Mouse (Mus musculus): Measurements from ENCODE around the gene Ccdc88c. TPM values are rescaled to one million over a fixed set of nuclear protein-coding genes. Genes with fewer than 3 reads are reported as not detected.

Gene Ccdc88c
- polyA plus RNA-seq, 1 experiment from 2014 or later, result 22.6 TPM

- no peak for DNase-seq (ENCODE audit: extremely low spot score, low spot score)
- 70% methylated on average over 7 of the region's 7 CpGs for WGBS
- Histone ChIP-seq H3K27ac (peak overlapping the region; percentile 59), H3K4me1 (peaks cover 69% of the 10 kb centered on the region), H3K27me3 (ENCODE audit: poor library complexity, severe bottlenecking) (no peaks in the 10 kb centered on the region), H3K9me3 (no peaks in the 10 kb centered on the region; the same call in 1 of the 2 replicates), H3K4me3 (peak overlapping the region; percentile 89; the same call in 1 of the 2 replicates), H3K36me3 (replicated peaks) (peaks cover 59% of the 10 kb centered on the region)
These were observed 3.5 kb downstream of the Ccdc88c start for GRCm38 (mm10) chr12:101025379-101025778.

DNA sequence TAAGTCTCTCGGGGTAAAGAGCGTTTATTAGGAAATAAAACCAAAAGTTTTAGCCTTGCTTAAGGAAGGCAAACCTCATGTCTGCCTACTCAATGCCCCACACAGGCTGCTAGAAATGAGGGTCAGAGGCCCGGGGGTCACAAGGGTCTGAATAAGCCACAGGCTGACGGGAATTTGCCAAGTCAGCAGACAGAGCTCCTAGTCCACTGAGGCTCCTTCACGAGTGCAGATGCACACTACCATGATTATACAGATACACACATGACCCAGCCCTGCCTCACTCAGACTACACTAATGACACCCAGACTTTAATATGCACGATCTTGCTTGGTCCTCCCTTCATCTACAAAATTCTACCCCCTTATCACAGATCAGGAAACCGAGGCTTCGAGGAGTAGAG, 4.0 kb downstream of the Ccdc88c start:
- Histone ChIP-seq H3K27me3 (ENCODE audit: poor library complexity, severe bottlenecking) (no peaks in the 10 kb centered on the region), H3K36me3 (replicated peaks) (peaks cover 64% of the 10 kb centered on the region), H3K4me3 (peak overlapping the region; percentile 89; the same call in 1 of the 2 replicates), H3K27ac (peak overlapping the region; percentile 59; the same call in 1 of the 2 replicates), H3K4me1 (peaks cover 69% of the 10 kb centered on the region), H3K9me3 (peaks cover 3% of the 10 kb centered on the region; the same call in 1 of the 2 replicates)
- DNase-seq (ENCODE audit: extremely low spot score, low spot score), result no peak
- 77% methylated on average over 8 of the region's 8 CpGs for WGBS

DNA sequence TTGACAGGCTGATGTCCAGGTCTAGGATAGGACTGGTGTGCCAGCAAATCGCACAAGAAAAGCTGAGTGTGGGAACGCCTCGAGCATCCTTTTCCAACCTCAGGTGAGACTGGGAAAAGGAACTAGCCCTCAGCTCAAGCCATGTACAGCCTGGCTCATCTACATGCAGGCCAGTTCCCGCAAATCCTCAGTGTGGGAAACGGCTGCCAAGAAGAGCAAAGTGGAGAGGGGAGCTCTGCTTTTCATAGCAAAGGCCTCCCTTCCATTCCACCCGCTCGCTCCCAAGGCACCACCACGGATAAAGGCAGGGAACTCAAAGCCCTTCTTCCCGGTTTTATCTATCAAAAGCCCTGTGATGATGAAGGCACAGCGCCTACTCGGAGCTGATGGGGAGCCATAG, 5.7 kb downstream of the Ccdc88c start:
- peaks cover 72% of the 10 kb centered on the region for H3K36me3 ChIP-seq (replicated peaks)
- DNase-seq (ENCODE audit: extremely low spot score, low spot score), result no peak
- H3K27ac ChIP-seq, result 0 out of 2 replicates have a peak overlapping the region, but pooled peaks have one; percentile 25
- no peak overlapping the region for H3K4me3 ChIP-seq
- H3K4me1 ChIP-seq, result peaks cover 82% of the 10 kb centered on the region
- WGBS, result 90% methylated on average over 11 of the region's 11 CpGs
- no peaks in the 10 kb centered on the region for H3K27me3 ChIP-seq (ENCODE audit: poor library complexity, severe bottlenecking)
- H3K9me3 ChIP-seq, result peaks cover 6% of the 10 kb centered on the region; the same call in 1 of the 2 replicates

- DNase-seq (ENCODE audit: extremely low spot score, low spot score), result no peak
- H3K36me3 ChIP-seq (replicated peaks), result peaks cover 72% of the 10 kb centered on the region
- WGBS, result 92% methylated on average over 8 of the region's 8 CpGs
- H3K9me3 ChIP-seq, result peaks cover 6% of the 10 kb centered on the region; the same call in 1 of the 2 replicates
- H3K27ac ChIP-seq, result no peak overlapping the region
- no peak overlapping the region for H3K4me3 ChIP-seq
- H3K27me3 ChIP-seq (ENCODE audit: poor library complexity, severe bottlenecking), result no peaks in the 10 kb centered on the region
- H3K4me1 ChIP-seq, result peaks cover 82% of the 10 kb centered on the region
These were observed 6.5 kb downstream of the Ccdc88c start for GRCm38 (mm10) chr12:101022353-101022752.

GRCm38 (mm10) chr12:101021484-101022226, 7.2 kb downstream of the Ccdc88c start:
- peaks cover 6% of the 10 kb centered on the region; the same call in 1 of the 2 replicates for H3K9me3 ChIP-seq
- H3K36me3 ChIP-seq (replicated peaks), result peaks cover 78% of the 10 kb centered on the region
- no peaks in the 10 kb centered on the region for H3K27me3 ChIP-seq (ENCODE audit: poor library complexity, severe bottlenecking)
- DNase-seq (ENCODE audit: extremely low spot score, low spot score), result no peak
- peaks cover 82% of the 10 kb centered on the region for H3K4me1 ChIP-seq
- 70% methylated on average over 9 of the region's 9 CpGs for WGBS
- no peak overlapping the region for H3K4me3 ChIP-seq
- 0 out of 2 replicates have a peak overlapping the region, but pooled peaks have one; percentile 12 for H3K27ac ChIP-seq

DNA sequence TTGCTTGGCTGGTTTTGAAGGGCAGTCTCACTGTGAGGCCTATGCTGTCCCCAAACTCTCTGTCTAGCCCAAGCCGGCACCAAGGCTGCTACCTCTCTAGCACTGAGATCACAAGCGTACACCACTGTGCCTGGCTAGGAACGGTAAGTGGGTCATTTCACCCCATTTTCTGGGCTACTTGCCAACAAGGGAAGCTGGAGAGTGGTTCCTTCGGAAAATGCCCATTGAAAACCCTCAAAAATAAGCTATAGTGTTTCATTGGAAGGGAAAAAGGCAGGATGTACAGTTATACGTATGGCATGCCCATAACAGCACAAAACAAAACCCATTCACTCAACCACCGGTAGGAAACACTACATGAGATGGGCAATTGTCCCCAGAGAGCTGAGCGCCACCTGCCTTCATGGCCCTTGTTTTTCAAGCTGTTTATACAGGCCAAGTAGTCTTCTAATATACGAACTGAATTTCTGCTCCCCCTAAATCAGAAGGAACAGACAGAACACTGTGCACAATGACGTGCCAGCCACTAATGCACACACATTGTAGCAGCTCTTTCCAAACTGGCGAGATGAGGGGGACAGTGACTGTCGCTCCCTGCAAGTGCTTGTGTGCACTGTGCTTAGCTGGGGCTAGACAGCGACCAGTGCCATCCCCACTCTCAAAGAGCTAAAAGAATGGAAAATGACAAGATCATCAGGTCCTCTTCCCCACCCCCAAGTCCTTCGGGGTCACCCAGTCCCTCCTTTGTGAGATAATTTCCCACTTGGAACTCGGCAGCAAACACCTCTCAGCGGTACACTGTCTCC, 8.4 kb downstream of the Ccdc88c start:
- Histone ChIP-seq H3K4me1 (peaks cover 82% of the 10 kb centered on the region), H3K9me3 (peaks cover 6% of the 10 kb centered on the region; the same call in 1 of the 2 replicates), H3K27me3 (ENCODE audit: poor library complexity, severe bottlenecking) (no peaks in the 10 kb centered on the region), H3K27ac (no peak overlapping the region), H3K4me3 (no peak overlapping the region), H3K36me3 (replicated peaks) (peaks cover 72% of the 10 kb centered on the region)
- DNase-seq (ENCODE audit: extremely low spot score, low spot score), result no peak
- 90% methylated on average over 15 of the region's 15 CpGs for WGBS

DNA sequence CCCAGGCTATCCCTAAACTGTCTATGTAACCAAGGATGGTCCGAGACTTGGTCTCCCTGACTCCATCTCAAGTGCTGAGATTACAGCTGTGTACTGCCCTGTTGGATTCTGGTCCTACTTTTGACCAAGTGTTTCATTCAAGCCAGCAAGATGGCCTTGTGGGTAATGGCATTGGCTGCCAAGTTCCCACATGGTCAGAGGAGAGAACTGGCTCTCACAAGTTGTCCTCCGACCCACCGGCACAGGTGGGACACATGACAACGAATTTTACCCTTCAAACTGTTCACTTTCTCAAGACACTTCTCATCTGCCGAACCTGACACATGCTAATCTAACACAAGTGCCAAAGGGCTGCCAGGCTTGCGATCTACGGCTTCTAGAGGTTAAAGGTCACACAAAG, 9.4 kb downstream of the Ccdc88c start:
- H3K4me1 ChIP-seq, result peaks cover 82% of the 10 kb centered on the region
- H3K4me3 ChIP-seq, result no peak overlapping the region
- H3K27me3 ChIP-seq (ENCODE audit: poor library complexity, severe bottlenecking), result no peaks in the 10 kb centered on the region
- H3K27ac ChIP-seq, result 0 out of 2 replicates have a peak overlapping the region, but pooled peaks have one; percentile 72
- peaks cover 64% of the 10 kb centered on the region for H3K36me3 ChIP-seq (replicated peaks)
- peaks cover 6% of the 10 kb centered on the region; the same call in 1 of the 2 replicates for H3K9me3 ChIP-seq
- DNase-seq (ENCODE audit: extremely low spot score, low spot score), result no peak
- 89% methylated on average over 7 of the region's 7 CpGs for WGBS

DNA sequence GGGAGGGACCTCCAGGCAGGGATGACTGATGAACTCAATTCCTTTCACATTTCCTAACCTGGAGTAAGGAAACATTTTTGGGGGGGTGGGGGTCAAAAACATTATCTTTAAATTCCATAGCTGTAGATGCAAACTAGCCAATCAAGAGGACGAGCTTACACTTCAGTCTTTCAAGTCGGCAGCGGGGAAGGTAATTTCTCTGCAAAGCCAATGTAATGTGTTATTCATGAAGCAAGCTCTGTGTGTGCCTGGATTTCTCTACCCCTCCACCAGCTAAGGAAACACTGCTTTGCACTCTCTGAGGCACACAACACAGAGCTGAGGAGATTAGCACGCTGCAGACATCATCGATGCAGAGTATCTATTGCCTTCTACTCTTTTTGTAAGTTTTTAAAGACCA, 9.8 kb downstream of the Ccdc88c start:
- H3K9me3 ChIP-seq, result peaks cover 6% of the 10 kb centered on the region; the same call in 1 of the 2 replicates
- no peak overlapping the region for H3K4me3 ChIP-seq
- peaks cover 82% of the 10 kb centered on the region for H3K4me1 ChIP-seq
- no peak for DNase-seq (ENCODE audit: extremely low spot score, low spot score)
- WGBS, result 80% methylated on average over 5 of the region's 5 CpGs
- H3K36me3 ChIP-seq (replicated peaks), result peaks cover 61% of the 10 kb centered on the region
- H3K27ac ChIP-seq, result peak overlapping the region; percentile 72; the same call in 1 of the 2 replicates
- H3K27me3 ChIP-seq (ENCODE audit: poor library complexity, severe bottlenecking), result no peaks in the 10 kb centered on the region

DNA sequence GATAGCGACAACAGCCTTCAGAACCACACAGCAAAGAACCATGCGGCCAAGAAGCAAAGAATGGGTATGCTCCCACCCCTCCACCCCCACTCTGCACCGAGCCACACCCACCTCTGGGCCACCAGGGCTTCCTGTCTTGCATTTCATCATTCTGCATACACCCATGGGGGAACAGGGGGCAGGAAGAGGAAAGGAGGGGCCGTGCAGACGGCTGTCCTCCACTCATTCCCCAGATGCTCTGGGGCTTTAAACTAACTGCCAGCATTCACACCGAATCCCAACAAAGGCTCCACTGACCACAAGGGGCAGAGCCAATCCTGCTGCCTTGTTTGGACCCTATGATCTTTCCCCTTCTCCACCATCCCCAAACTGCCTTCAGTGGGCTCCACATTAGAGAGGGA, 10.9 kb downstream of the Ccdc88c start:
- peaks cover 50% of the 10 kb centered on the region for H3K36me3 ChIP-seq (replicated peaks)
- peak overlapping the region; percentile 72 for H3K27ac ChIP-seq
- 34% methylated on average over 6 of the region's 6 CpGs for WGBS
- no peaks in the 10 kb centered on the region for H3K27me3 ChIP-seq (ENCODE audit: poor library complexity, severe bottlenecking)
- DNase-seq (ENCODE audit: extremely low spot score, low spot score), result no peak
- peak overlapping the region; percentile 4; the same call in 1 of the 2 replicates for H3K4me3 ChIP-seq
- peaks cover 82% of the 10 kb centered on the region for H3K4me1 ChIP-seq
- H3K9me3 ChIP-seq, result peaks cover 6% of the 10 kb centered on the region; the same call in 1 of the 2 replicates

DNA sequence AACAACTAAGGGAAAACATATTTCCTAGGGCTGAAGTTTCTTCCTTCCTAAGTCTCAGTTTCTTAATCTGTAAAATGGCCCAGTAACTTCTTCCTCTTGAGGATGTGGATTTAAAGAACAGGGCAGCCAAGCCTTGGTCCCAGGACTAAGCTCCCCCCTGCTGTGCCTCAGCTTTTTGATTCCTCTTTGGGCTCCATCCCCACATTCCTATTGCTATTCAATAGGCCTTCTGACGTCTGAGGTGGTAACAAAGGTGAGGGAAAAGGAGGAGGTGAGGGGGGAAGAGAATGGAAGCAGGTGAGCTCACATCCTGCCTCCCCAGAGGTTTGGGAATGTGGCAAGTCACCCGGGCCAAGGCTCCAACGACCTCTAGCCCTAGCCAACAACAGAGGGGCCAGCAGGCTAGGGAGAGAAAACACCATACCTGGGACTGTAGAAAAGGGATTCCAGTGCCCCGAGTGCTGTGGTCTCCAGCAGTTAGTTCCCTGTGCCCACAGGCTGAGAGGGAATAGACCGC, 12.4 kb downstream of the Ccdc88c start:
- Histone ChIP-seq H3K4me3 (no peak overlapping the region), H3K4me1 (peaks cover 88% of the 10 kb centered on the region), H3K9me3 (peaks cover 6% of the 10 kb centered on the region; the same call in 1 of the 2 replicates), H3K36me3 (replicated peaks) (peaks cover 35% of the 10 kb centered on the region), H3K27me3 (ENCODE audit: poor library complexity, severe bottlenecking) (no peaks in the 10 kb centered on the region), H3K27ac (peak overlapping the region; percentile 62)
- no peak for DNase-seq (ENCODE audit: extremely low spot score, low spot score)
- 40% methylated on average over 5 of the region's 5 CpGs for WGBS

DNA sequence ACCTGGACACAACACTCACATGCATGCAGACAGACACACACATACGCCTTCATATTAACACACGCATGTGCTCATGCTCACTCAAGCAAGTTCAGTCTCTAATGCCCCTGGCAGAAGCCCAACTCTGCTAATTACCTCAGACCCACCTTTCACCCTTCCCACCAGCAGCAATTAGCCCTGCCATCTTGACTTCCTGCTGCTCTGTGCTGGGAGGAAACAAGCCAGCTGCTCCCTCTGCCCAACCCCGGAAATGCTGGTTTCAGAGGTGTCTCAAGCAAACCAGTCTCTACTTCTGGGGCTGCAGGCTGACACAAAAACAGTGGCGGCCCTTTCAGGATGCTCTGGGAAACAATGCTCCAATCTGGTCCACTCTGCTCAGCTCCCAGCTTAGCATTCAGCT, 12.9 kb downstream of the Ccdc88c start:
- H3K4me3 ChIP-seq, result no peak overlapping the region
- peak overlapping the region; percentile 62; the same call in 1 of the 2 replicates for H3K27ac ChIP-seq
- H3K4me1 ChIP-seq, result peaks cover 86% of the 10 kb centered on the region
- peaks cover 30% of the 10 kb centered on the region for H3K36me3 ChIP-seq (replicated peaks)
- no peaks in the 10 kb centered on the region for H3K27me3 ChIP-seq (ENCODE audit: poor library complexity, severe bottlenecking)
- H3K9me3 ChIP-seq, result peaks cover 6% of the 10 kb centered on the region; the same call in 1 of the 2 replicates
- 53% methylated on average over 4 of the region's 4 CpGs for WGBS
- DNase-seq (ENCODE audit: extremely low spot score, low spot score), result no peak

GRCm38 (mm10) chr12:101015165-101015560, 13.7 kb downstream of the Ccdc88c start:
- H3K9me3 ChIP-seq, result 0 out of 2 replicates have a peak, but pooled peaks cover 6% of the 10 kb centered on the region
- peaks cover 92% of the 10 kb centered on the region for H3K4me1 ChIP-seq
- WGBS, result 88% methylated on average over 11 of the region's 11 CpGs
- H3K27ac ChIP-seq, result no peak overlapping the region; the same call in 1 of the 2 replicates
- no peaks in the 10 kb centered on the region for H3K27me3 ChIP-seq (ENCODE audit: poor library complexity, severe bottlenecking)
- peaks cover 28% of the 10 kb centered on the region for H3K36me3 ChIP-seq (replicated peaks)
- no peak for DNase-seq (ENCODE audit: extremely low spot score, low spot score)
- H3K4me3 ChIP-seq, result no peak overlapping the region
